Mouse (Mus musculus) heart, postnatal 4 days (tissue): ENCODE results near the gene Exosc7. TPM values are rescaled to one million over a fixed set of nuclear protein-coding genes. Genes with fewer than 3 reads are reported as not detected.

Experiments used
- DNase-seq: peaks from one replicate; pipeline ENCODE4 v3.0.0; 2021
- total RNA-seq, 2 experiments: library from RNA; stranded (reverse); gene quantifications; 2 replicates each; pipeline ENCODE4 v1.2.3; 2021

Exosc7 gene
- 10 to 100 TPM; 36.3 to 36.9 TPM for total RNA-seq

- peak; percentile 87 for DNase-seq
Observed at GRCm38 (mm10) chr9:123112805-123113521, at the start of gene Exosc7, which contains the start of gene Zdhhc3. Exosc7 (plus strand) TSS chr9:123113215. Zdhhc3 (minus strand) TSS chr9:123113205.

GRCm38 (mm10) chr9:123079149-123079548, 33.9 kb upstream of the Exosc7 start:
- no peak for DNase-seq

- DNase-seq, result no peak
Observed at GRCm38 (mm10) chr9:123080355-123080754, 32.7 kb upstream of the Exosc7 start.

- DNase-seq, result no peak
Observed at GRCm38 (mm10) chr9:123080796-123081195, 32.2 kb upstream of the Exosc7 start.

- no peak for DNase-seq
Observed at GRCm38 (mm10) chr9:123085373-123085772, 27.6 kb upstream of the Exosc7 start.

- no peak for DNase-seq
Observed at GRCm38 (mm10) chr9:123087558-123087957, 25.5 kb upstream of the Exosc7 start.

GRCm38 (mm10) chr9:123090844-123091243, 22.2 kb upstream of the Exosc7 start:
- no peak for DNase-seq

- DNase-seq, result no peak
Observed at GRCm38 (mm10) chr9:123099631-123100455, 13.2 kb upstream of the Exosc7 start.

- no peak for DNase-seq
Observed at GRCm38 (mm10) chr9:123103425-123103824, 9.6 kb upstream of the Exosc7 start.

- no peak for DNase-seq
Observed at GRCm38 (mm10) chr9:123104362-123104761, 8.7 kb upstream of the Exosc7 start.

GRCm38 (mm10) chr9:123107186-123107585, 5.8 kb upstream of the Exosc7 start:
- no peak for DNase-seq

- DNase-seq, result no peak
Observed at GRCm38 (mm10) chr9:123109188-123109587, 3.8 kb upstream of the Exosc7 start.

- no peak for DNase-seq
Observed at GRCm38 (mm10) chr9:123111751-123112221, 1.2 kb upstream of the Exosc7 start.

- no peak for DNase-seq
Observed at GRCm38 (mm10) chr9:123113931-123114330, 916 bp downstream of the Exosc7 start.

- no peak for DNase-seq
Observed at GRCm38 (mm10) chr9:123115566-123115965, 2.6 kb downstream of the Exosc7 start.

- no peak for DNase-seq
Observed at GRCm38 (mm10) chr9:123123017-123123416, 10.0 kb downstream of the Exosc7 start.

GRCm38 (mm10) chr9:123123571-123124412, 10.8 kb downstream of the Exosc7 start:
- DNase-seq, result peak; percentile 15

- DNase-seq, result no peak
Observed at GRCm38 (mm10) chr9:123124413-123124981, 11.5 kb downstream of the Exosc7 start.

GRCm38 (mm10) chr9:123127663-123128062, 14.6 kb downstream of the Exosc7 start:
- DNase-seq, result no peak

GRCm38 (mm10) chr9:123132994-123133393, 20.0 kb downstream of the Exosc7 start:
- DNase-seq, result no peak

- peak; percentile 22 for DNase-seq
Observed at GRCm38 (mm10) chr9:123136953-123137682, 24.1 kb downstream of the Exosc7 start.
